Mouse (Mus musculus) intestine, postnatal 0 days (tissue): Measurements from ENCODE around the gene 4932415D10Rik. TPM values are rescaled to one million over a fixed set of nuclear protein-coding genes. Genes with fewer than 3 reads are reported as not detected.
A peak's percentile ranks its signal among the peaks of the same experiment; 100 is the strongest.

Source experiments
- ATAC-seq: fragments of 200-750 bp; cut with Nextera tagmentation; 2 replicates; pipeline ENCODE4 v1.8.0; 2017; ENCODE audit warnings: mild to moderate bottlenecking, moderate TSS enrichment, moderate library complexity
- H3K27ac ChIP-seq: fragments of 300-500 bp; sonication (generic); 2 replicates; pipeline ENCODE4 v1.5.1; 2014; ENCODE audit warnings: mild to moderate bottlenecking, low read depth, low read length, moderate library complexity
- H3K27me3 ChIP-seq: fragments of 300-500 bp; sonication (generic); replicated peaks from 2 replicates; pipeline ENCODE4 v1.6.1; 2014; ENCODE audit warnings: low read length, mixed read lengths; ENCODE audit not compliant: control insufficient read depth, insufficient read depth
- H3K36me3 ChIP-seq: fragments of 300-500 bp; sonication (generic); 2 replicates; pipeline ENCODE4 v1.6.1; 2014; ENCODE audit warnings: mild to moderate bottlenecking, moderate library complexity; ENCODE audit not compliant: control insufficient read depth, insufficient read depth
- H3K4me1 ChIP-seq: fragments of 300-500 bp; sonication (generic); replicated peaks from 2 replicates; pipeline ENCODE4 v1.6.1; 2014; ENCODE audit warnings: antibody characterized with exemption, low read length, mixed read lengths; ENCODE audit not compliant: control insufficient read depth, insufficient read depth
- H3K4me2 ChIP-seq: fragments of 300-500 bp; sonication (generic); replicated peaks from 2 replicates; pipeline ENCODE4 v1.6.1; 2014; ENCODE audit warnings: low read depth, mild to moderate bottlenecking, moderate library complexity
- H3K4me3 ChIP-seq: fragments of 300-500 bp; sonication (generic); 2 replicates; pipeline ENCODE4 v1.5.1; 2014; ENCODE audit warnings: low read depth, low read length
- H3K9ac ChIP-seq: fragments of 300-500 bp; sonication (generic); 2 replicates; pipeline ENCODE4 v1.6.1; 2014; ENCODE audit warnings: mild to moderate bottlenecking, low read depth, low read length
- H3K9me3 ChIP-seq: fragments of 300-500 bp; sonication (generic); 2 replicates; pipeline ENCODE4 v1.6.1; 2016; ENCODE audit warnings: mixed run types; ENCODE audit not compliant: control insufficient read depth
- CTCF ChIP-seq: sonication (generic); IDR thresholded peaks from 2 replicates; pipeline ENCODE4 v1.5.1; 2016; ENCODE audit warnings: low read depth, mild to moderate bottlenecking, control low read depth, antibody characterized with exemption, moderate library complexity
- WGBS: fragments of 180-500 bp; shearing (Covaris S2); extraction: QIAGEN DNeasy Blood & Tissue Kit; methylation state at CpG from one replicate; pipeline ENCODE4 v1.1.7; 2014; 5-methylcytosine and 5-hydroxymethylcytosine counted together
- polyA plus RNA-seq: library from polyadenylated mRNA; unstranded; fragments of >200 nt; fragmentation: Nextera tagmentation; extraction: Ambion mirVana; gene quantifications from 2 replicates; pipeline ENCODE4 v1.2.1, GENCODE M21; 2015

Gene 4932415D10Rik
- polyA plus RNA-seq, 1 experiment from 2014 or later = not detected

- Histone ChIP-seq H3K4me2 (no peak overlapping the region), H3K4me3 (no peak overlapping the region), H3K9me3 (no peaks in the 10 kb centered on the region), H3K27me3 (no peaks in the 10 kb centered on the region), H3K27ac (no peak overlapping the region), H3K36me3 (no peaks in the 10 kb centered on the region), H3K4me1 (no peaks in the 10 kb centered on the region), H3K9ac (no peak overlapping the region)
- ATAC-seq = no peak
- WGBS = 48% methylated on average over 2 of the region's 2 CpGs
- TF ChIP-seq CTCF = peak; percentile 4; the same call in 1 of the 2 replicates
Measured at GRCm38 (mm10) chr10:82296440-82296839, 19.9 kb downstream of the 4932415D10Rik start.

DNA sequence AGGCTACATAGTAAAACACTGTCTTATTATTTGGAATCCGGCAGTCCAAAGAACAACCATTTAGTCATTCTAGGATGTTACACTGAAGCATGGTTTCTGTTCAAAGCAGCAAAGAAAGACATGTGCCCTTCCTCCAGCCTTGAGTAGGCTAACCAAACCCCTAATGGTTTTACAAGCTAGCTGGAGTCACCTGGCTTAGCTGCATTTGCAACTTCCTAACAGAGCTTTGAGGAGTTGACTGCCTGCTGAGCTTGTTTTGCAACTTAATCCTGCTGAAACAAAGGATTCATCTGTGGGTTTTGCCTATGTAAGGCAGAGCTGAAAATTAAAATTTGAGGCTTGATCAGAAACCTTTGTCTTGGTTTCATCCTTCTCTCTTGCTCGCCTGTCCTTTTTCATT, 59.1 kb downstream of the 4932415D10Rik start:
- H3K4me1 ChIP-seq = no peaks in the 10 kb centered on the region
- H3K4me3 ChIP-seq = no peak overlapping the region
- no peak overlapping the region for H3K9ac ChIP-seq
- ATAC-seq = no peak
- no peak overlapping the region for H3K27ac ChIP-seq
- 85% methylated on average over 2 of the region's 2 CpGs for WGBS
- no peaks in the 10 kb centered on the region for H3K9me3 ChIP-seq
- H3K36me3 ChIP-seq = no peaks in the 10 kb centered on the region
- H3K4me2 ChIP-seq = no peak overlapping the region
- no peak for TF ChIP-seq CTCF
- no peaks in the 10 kb centered on the region for H3K27me3 ChIP-seq

DNA sequence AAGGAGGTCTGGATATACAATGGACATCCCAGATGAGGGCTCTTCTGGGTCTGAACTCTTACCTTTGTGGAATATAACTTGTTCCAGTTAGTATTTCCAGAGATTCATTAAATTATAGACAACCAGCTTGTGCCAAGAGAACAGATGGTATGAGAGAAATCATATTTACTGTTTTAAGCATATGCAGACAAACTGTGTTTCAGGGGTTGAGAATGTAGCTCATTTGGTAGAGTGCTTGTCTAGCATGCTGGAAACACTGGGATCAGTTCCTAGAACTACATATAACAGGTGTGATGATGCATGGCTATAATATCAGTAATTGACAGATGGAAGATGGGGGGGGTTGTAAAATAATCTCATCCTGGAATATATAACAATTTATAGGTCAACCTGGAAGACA, 71.4 kb downstream of the 4932415D10Rik start:
- no peak overlapping the region for H3K27ac ChIP-seq
- H3K9ac ChIP-seq = no peak overlapping the region
- no peaks in the 10 kb centered on the region for H3K9me3 ChIP-seq
- H3K4me1 ChIP-seq = no peaks in the 10 kb centered on the region; the same call in 1 of the 2 replicates
- ATAC-seq = no peak
- no peaks in the 10 kb centered on the region for H3K27me3 ChIP-seq
- H3K4me2 ChIP-seq = no peak overlapping the region
- no peaks in the 10 kb centered on the region for H3K36me3 ChIP-seq
- no peak overlapping the region for H3K4me3 ChIP-seq
- no peak for TF ChIP-seq CTCF

DNA sequence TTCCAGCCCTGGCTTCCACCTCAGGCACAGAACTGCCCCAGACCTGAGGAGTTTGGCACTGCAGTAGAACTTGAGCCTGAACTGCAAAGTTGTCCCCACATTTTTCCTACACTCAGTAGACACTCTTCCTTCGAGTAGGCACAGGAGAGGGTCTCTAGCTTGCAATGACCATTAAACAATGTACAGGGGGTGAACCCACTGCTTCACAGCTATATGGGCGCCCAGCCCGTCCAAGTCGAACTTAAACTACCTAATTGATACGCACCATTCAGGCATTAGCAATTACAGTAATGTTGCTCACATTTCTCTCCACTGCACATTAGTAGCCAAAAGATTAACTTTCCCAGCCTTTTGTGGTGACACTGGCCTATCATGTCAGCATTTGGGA, 75.0 kb downstream of the 4932415D10Rik start:
- H3K4me1 ChIP-seq = no peaks in the 10 kb centered on the region; the same call in 1 of the 2 replicates
- peak overlapping the region; percentile 65 for H3K4me3 ChIP-seq
- H3K9ac ChIP-seq = peak overlapping the region; percentile 59; the same call in 1 of the 2 replicates
- 62% methylated on average over 5 of the region's 5 CpGs for WGBS
- H3K27me3 ChIP-seq = no peaks in the 10 kb centered on the region
- H3K9me3 ChIP-seq = no peaks in the 10 kb centered on the region
- H3K36me3 ChIP-seq = 0 out of 2 replicates have a peak, but pooled peaks cover 3% of the 10 kb centered on the region
- TF ChIP-seq CTCF = no peak
- H3K27ac ChIP-seq = peak overlapping the region; percentile 73; the same call in 1 of the 2 replicates
- peak overlapping the region; percentile 76 for H3K4me2 ChIP-seq
- no peak for ATAC-seq

DNA sequence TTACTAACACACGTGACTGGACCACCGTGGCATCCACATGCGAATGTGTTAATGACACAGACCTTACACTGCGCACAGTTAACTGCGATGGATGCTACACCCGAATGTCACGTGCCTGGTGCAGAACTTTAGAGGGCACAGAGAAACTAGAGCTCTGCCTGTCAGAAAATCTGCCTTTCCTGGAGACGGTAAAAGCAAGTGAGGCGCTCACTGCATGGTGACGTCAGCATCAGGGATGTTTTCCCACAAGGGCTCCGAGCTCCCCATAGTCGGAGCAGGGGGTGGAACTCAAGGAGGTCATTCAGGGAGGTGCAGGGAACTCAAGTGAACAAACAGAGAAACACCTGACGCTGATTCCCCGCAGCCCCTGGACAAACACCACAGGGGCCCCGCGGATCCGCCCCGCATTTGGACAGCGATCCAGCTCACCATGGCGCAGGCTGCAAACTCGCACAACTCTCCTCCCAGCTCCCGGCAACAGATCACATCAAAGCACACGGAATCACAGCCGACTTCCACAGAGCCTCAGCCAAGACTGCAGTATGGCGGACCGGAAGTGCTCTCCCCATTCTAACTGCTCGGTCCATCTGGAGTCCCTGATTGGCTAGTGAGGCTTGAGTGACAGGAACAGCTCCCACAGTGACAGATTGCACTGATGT, 75.5 kb downstream of the 4932415D10Rik start, which contains the start of gene Zfp938:
Gene Zfp938 (minus strand): TSS at position 539 of the 659 bp plus-strand sequence.
- H3K27ac ChIP-seq = peak within 1 kb of the TSS; percentile 73
- H3K9ac ChIP-seq = peak within 1 kb of the TSS; percentile 59
- H3K4me3 ChIP-seq = peak within 1 kb of the TSS; percentile 65
- peak; percentile 99 for ATAC-seq
- no peaks in the 10 kb centered on the region; the same call in 1 of the 2 replicates for H3K4me1 ChIP-seq
- no peak for TF ChIP-seq CTCF
- H3K36me3 ChIP-seq = 0 out of 2 replicates have a peak, but pooled peaks cover 4% of the 10 kb centered on the region
- WGBS = 1% methylated on average over 27 of the region's 27 CpGs
- no peaks in the 10 kb centered on the region for H3K27me3 ChIP-seq
- H3K4me2 ChIP-seq = peak within 1 kb of the TSS; percentile 76
- no peaks in the 10 kb centered on the region for H3K9me3 ChIP-seq

Other genes with a start within 250 kb of the 4932415D10Rik start
- gene BC024063, start 233.2 kb downstream of the 4932415D10Rik start, polyA plus RNA-seq = 0.92 and 1.4 TPM in 2 replicates
- gene AU041133, start 188.6 kb downstream of the 4932415D10Rik start, polyA plus RNA-seq = 3.0 TPM in 2 replicates
- gene Zfp938, start 75.3 kb downstream of the 4932415D10Rik start, polyA plus RNA-seq = 9.4 and 9.7 TPM in 2 replicates
- gene Gm4924, start 37.7 kb upstream of the 4932415D10Rik start, polyA plus RNA-seq = 3.8 and 4.3 TPM in 2 replicates
- not detected in 2 replicates for gene Gm1553, start 176.0 kb upstream of the 4932415D10Rik start, polyA plus RNA-seq